Mouse (Mus musculus): Measurements from ENCODE around the gene Osbpl3.

DNA sequence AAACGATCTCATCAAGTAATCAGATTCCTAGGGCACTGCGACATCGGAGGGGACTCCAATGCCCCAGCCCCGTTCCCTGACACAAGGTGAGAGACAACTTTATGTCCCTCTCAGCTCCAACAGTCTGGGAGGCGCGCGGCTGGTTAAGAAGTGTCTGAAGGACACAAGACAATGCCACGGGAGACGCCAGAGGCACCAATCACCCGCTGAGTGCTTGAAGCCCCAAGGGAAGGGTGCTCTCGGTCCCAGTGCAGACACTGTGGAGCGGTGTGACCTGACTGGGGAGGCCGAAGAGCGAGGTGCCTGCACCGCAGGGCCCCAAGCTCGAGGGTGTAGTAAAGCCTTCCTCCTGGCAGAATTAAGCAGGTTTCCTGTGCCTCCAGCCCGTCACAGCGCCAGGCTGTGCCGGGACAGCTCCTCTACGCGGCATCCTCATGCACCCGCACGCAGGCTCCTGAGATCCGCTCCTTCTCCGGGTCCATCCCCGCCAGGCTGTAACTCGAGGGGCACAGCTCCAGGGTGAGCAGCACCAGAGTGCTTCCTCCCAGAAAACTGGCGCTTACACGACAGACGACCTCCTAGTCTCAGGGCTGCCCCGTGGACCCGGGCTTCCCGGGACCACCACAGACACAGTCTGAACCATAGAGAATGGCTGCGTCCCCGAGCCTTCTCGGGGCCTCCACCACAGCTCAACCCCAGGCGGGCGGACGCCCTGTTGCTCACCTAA lies 736 bp downstream of the Osbpl3 start:
- TF ChIP-seq CTCF (IDR thresholded peaks at IDR 0.05; ENCODE audit: low read depth, low read length) = no peak
- no peak for TF ChIP-seq POLR2A (IDR thresholded peaks at IDR 0.05; ENCODE audit: borderline replicate concordance, low read depth, low read length)
